Mouse (Mus musculus): ENCODE measurements around the gene Tmcc3. TPM values are rescaled to one million over a fixed set of nuclear protein-coding genes. Genes with fewer than 3 reads are reported as not detected.
"Not testable (repeated sequence)": the region's sequence is repeated elsewhere in the genome, so short reads cannot be mapped to it uniquely, and the experiment has no call there.

The Tmcc3 gene
- polyA plus RNA-seq, 1 experiment from 2014 or later = 7.5 TPM

DNA sequence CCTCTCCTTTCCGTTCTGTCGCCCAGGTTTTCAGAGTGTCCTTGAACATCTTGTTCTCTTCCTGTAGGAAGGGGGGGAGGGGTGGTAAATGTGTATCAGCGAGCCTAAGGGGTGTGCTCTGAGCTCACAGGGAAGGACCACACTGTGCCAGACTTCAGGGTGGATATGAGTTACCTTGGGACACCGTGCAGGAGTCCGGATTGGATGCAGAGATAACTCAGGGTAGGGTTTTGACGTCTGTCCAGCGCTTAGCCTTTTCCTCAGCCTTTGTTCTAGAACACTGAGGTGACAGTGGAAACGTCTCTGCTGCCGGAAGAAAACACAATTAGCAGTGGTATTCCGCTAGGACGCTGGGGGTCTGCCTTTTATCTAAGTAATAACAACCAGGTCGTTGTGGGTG is 261.0 kb downstream of the Tmcc3 start:
- Histone ChIP-seq H3K36me3 (no peaks in the 10 kb centered on the region), H3K27ac (no peak overlapping the region)
- ATAC-seq (ENCODE audit: low FRiP score) = 0 out of 2 replicates have a peak, but pooled peaks have one; percentile 14

DNA sequence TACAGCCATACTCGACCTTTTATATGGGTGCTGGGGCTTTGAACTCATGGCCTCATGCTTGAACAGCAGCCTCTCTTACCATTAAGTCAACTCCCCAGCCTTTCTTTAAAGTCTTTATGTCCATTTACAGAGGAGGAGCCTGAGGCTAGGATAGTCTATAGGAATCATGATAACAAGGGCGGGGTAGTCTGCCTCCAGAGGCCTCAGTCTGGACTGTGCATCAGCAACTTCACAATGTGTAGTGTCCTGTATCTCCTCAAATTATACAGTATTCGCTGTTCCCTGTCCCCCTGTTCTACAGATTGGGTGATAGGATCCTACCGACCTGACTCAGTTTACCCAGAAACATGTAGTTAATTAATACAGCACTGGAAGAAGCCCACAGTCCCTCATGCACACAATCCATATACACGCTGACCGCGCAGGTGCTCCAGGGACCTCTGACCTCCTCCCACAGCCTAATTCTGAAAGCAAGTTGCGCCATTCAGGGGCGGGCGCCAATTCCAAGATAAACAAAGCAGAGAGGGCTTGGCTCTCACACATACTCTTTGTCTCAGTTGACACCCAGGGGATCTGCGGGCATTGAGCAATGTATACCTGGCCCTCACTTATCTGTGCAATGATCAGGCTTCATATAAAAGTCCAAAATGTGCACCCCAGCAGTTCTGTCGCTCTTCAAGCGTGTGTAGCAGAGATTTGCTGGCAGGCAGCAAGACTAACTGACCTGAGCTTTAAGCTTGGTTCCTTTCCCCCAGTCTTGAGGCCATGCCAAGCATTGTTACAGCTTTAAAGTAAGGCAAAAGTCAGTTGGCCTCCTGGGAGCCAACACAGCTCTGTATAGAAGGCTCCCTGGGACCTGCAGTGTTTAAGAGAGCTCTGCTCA is 262.9 kb downstream of the Tmcc3 start:
- H3K27me3 ChIP-seq = no peaks in the 10 kb centered on the region
- WGBS = 87% methylated on average over 13 of the region's 13 CpGs
- peaks cover 5% of the 10 kb centered on the region; the same call in 1 of the 2 replicates for H3K36me3 ChIP-seq
- no peak overlapping the region for H3K9ac ChIP-seq
- 0 out of 2 replicates have a peak, but pooled peaks cover 3% of the 10 kb centered on the region for H3K4me1 ChIP-seq (replicated peaks)
- no peak overlapping the region for H3K4me2 ChIP-seq
- H3K27ac ChIP-seq = no peak overlapping the region
- H3K9me3 ChIP-seq = no peaks in the 10 kb centered on the region
- H3K4me3 ChIP-seq = no peak overlapping the region
- ATAC-seq (ENCODE audit: low FRiP score) = no peak

More for the DNA sequence above, 261.0 kb downstream of the Tmcc3 start:
- no peaks in the 10 kb centered on the region for H3K27me3 ChIP-seq
- peaks cover 7% of the 10 kb centered on the region; the same call in 1 of the 2 replicates for H3K4me1 ChIP-seq (replicated peaks)
- WGBS = 63% methylated on average over 12 of the region's 12 CpGs
- H3K9ac ChIP-seq = no peak overlapping the region
- H3K4me2 ChIP-seq = no peak overlapping the region
- H3K4me3 ChIP-seq = no peak overlapping the region
- no peaks in the 10 kb centered on the region for H3K9me3 ChIP-seq

DNA sequence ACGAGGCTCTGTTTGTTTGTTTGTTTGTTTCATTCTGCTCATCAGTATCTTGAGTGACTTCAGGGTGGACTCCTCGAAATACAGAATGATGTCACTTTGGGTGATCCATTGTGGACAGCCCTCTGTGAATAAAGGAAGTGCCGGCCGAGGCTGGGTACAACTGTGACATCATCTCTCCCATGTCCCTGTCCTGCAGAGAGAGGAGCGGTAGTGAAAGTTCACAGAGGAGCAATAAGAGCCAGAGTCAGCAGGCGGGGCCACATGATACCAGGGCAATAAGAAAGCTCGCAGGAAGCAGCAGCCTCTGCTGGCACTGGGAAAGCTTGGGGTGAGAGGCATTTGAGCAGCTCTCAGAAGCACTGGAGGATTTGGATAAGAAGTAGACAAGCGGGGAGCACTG is 264.2 kb downstream of the Tmcc3 start:
- no peak overlapping the region for H3K27ac ChIP-seq
- WGBS = 56% methylated on average over 8 of the region's 8 CpGs

DNA sequence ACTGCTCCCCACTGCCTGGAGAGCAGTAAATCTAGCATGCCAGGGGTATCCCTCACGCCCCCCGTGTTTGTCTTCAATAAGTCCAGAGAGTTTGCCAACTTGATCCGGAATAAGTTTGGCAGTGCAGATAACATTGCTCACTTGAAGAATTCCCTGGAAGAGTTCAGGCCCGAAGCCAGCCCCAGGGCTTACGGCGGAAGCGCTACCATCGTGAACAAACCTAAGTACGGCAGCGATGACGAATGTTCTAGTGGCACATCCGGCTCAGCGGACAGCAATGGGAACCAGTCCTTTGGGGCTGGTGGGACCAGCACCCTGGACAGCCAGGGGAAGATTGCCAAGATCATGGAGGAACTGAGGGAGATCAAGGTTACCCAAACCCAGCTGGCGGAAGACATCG is 267.1 kb downstream of the Tmcc3 start:
- peaks cover 1% of the 10 kb centered on the region for H3K4me1 ChIP-seq (replicated peaks)
- no peak for ATAC-seq (ENCODE audit: low FRiP score)
- H3K27me3 ChIP-seq = 0 out of 2 replicates have a peak, but pooled peaks cover 3% of the 10 kb centered on the region
- no peak overlapping the region for H3K9ac ChIP-seq
- WGBS = 94% methylated on average over 15 of the region's 15 CpGs
- no peak overlapping the region for H3K27ac ChIP-seq
- H3K9me3 ChIP-seq = no peaks in the 10 kb centered on the region
- H3K4me2 ChIP-seq = no peak overlapping the region
- H3K4me3 ChIP-seq = no peak overlapping the region
- H3K36me3 ChIP-seq = peaks cover 14% of the 10 kb centered on the region; the same call in 1 of the 2 replicates

More for the DNA sequence above, 264.2 kb downstream of the Tmcc3 start:
- Histone ChIP-seq H3K36me3 (peaks cover 5% of the 10 kb centered on the region; the same call in 1 of the 2 replicates), H3K9me3 (no peaks in the 10 kb centered on the region), H3K27me3 (no peaks in the 10 kb centered on the region), H3K4me2 (no peak overlapping the region), H3K4me1 (replicated peaks) (0 out of 2 replicates have a peak, but pooled peaks cover 3% of the 10 kb centered on the region), H3K9ac (no peak overlapping the region), H3K4me3 (no peak overlapping the region)
- ATAC-seq (ENCODE audit: low FRiP score) = no peak

DNA sequence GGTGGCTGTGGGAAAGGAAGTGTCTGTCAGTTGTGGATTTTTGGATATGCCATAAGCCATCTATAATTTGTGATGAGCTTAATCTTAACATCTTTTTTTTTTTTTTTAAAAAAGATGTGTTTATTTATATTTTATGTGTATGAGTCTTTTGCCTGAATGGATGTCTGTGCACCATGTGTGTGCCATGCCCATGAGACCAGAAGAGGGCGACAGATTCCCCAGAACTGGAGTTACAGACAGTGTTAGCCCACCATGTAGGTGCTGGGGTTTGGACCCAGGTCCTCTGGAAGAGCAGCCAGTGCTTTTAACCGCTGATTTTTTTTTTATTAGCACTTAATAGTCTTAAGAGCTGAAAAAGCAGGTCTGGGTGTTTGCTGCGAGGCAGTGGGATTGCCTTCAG is 269.6 kb downstream of the Tmcc3 start:
- Histone ChIP-seq H3K4me2 (no peak overlapping the region), H3K36me3 (peaks cover 14% of the 10 kb centered on the region; the same call in 1 of the 2 replicates), H3K9ac (no peak overlapping the region), H3K4me3 (no peak overlapping the region), H3K4me1 (replicated peaks) (peaks cover 25% of the 10 kb centered on the region), H3K27me3 (peaks cover 18% of the 10 kb centered on the region), H3K9me3 (no peaks in the 10 kb centered on the region), H3K27ac (no peak overlapping the region)
- WGBS = 93% methylated on average over 3 of the region's 3 CpGs
- ATAC-seq (ENCODE audit: low FRiP score) = no peak

DNA sequence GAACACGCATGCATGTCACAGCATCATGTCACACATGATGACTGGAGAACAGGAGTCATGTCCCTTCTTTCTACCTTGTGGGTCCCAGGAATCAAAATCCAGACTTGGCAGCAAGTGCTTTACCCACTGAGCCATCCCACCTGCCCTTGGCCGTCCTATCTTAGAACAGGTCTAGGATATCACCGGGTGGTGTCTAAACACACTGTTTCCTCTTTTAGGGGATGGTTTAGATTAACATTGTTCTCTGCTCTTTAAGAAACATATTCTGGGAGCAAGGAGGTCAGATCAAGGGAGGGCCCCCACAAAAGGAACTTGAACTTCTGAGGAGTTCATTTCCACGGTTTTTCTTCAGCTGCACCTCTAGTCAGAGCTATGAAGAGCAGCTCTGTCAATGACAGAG is 272.0 kb downstream of the Tmcc3 start:
- Histone ChIP-seq H3K36me3 (peaks cover 13% of the 10 kb centered on the region; the same call in 1 of the 2 replicates), H3K9ac (no peak overlapping the region), H3K27ac (no peak overlapping the region), H3K4me1 (replicated peaks) (peaks cover 29% of the 10 kb centered on the region), H3K9me3 (no peaks in the 10 kb centered on the region), H3K4me3 (no peak overlapping the region), H3K4me2 (no peak overlapping the region), H3K27me3 (peaks cover 18% of the 10 kb centered on the region)
- WGBS = 78% methylated on average over 4 of the region's 4 CpGs
- ATAC-seq (ENCODE audit: low FRiP score) = no peak

DNA sequence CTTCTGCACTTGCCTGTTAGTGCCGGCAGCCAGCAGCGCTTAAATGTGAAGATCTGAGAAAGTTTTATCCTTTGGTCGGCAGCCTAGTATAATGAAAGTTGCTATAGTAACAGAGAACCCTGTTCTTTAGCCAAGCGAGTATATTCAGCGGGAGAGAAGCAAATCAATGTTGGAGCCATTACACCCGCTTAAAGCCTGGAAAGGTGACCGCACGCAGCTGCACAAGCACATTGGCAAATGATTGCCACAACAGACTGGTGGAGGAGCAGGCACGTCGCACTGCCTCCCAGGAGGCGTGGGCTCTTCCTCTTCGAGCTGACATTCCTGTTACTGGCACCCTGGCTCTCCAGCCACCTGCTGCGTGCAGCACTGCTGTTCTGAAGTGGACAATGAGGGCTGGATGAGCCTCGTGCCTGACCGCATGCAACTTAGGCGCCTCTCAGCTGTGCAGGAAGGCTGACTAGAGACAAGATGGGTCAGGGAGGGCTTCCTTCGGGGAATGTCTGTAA is 273.2 kb downstream of the Tmcc3 start:
- H3K4me2 ChIP-seq = peak overlapping the region; percentile 42
- H3K36me3 ChIP-seq = 0 out of 2 replicates have a peak, but pooled peaks cover 9% of the 10 kb centered on the region
- WGBS = 25% methylated on average over 17 of the region's 17 CpGs
- H3K9me3 ChIP-seq = no peaks in the 10 kb centered on the region
- ATAC-seq (ENCODE audit: low FRiP score) = peak; percentile 56
- H3K9ac ChIP-seq = peak overlapping the region; percentile 24; the same call in 1 of the 2 replicates
- H3K27me3 ChIP-seq = peaks cover 18% of the 10 kb centered on the region
- H3K4me1 ChIP-seq (replicated peaks) = peaks cover 29% of the 10 kb centered on the region
- H3K4me3 ChIP-seq = peak overlapping the region; percentile 5; the same call in 1 of the 2 replicates
- peak overlapping the region; percentile 60; the same call in 1 of the 2 replicates for H3K27ac ChIP-seq

DNA sequence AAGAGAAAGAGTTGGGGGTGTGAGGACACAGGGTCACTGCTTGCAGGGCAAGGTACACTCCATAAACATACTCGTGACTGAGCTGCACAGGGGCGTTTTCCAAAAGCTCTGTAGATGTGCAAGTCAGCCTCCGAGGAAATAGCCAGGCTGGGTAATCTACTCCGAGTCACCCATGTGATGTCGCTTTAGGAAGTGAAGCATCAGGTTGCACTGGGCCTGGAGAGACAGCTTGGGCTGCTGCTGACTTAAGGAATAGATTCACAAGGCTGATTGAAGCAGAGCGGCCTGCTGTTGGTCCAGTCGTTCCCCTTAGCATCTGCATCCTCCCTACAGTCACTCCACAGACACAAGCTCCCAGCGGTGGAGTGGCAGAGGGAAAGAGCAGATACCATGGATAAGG is 274.1 kb downstream of the Tmcc3 start:
- ATAC-seq (ENCODE audit: low FRiP score) = no peak
- H3K9ac ChIP-seq = no peak overlapping the region
- no peak overlapping the region for H3K27ac ChIP-seq
- no peaks in the 10 kb centered on the region for H3K9me3 ChIP-seq
- H3K27me3 ChIP-seq = peaks cover 18% of the 10 kb centered on the region
- H3K4me3 ChIP-seq = no peak overlapping the region
- 78% methylated on average over 8 of the region's 8 CpGs for WGBS
- H3K4me2 ChIP-seq = no peak overlapping the region
- 0 out of 2 replicates have a peak, but pooled peaks cover 9% of the 10 kb centered on the region for H3K36me3 ChIP-seq
- H3K4me1 ChIP-seq (replicated peaks) = peaks cover 29% of the 10 kb centered on the region

DNA sequence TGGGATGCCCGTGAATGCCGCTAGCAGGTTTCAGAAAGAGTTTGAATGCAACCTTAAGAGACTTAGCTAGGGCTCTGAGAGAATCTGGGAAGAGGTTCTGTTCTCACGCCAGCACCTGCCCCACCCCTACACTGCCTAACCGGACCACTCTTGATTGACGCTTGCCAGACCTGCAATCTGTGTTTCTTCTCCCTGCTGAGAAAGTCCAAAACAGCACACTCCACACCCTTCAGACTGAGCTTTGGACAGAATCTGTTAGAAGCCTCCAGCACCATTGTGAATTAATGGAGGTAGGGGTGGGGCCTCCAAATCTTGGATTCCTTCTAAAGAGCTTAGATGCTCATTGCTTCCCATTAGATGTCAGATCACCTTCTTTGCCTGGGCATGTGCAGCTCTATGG is 277.2 kb downstream of the Tmcc3 start:
- H3K9me3 ChIP-seq = no peaks in the 10 kb centered on the region
- peaks cover 27% of the 10 kb centered on the region for H3K4me1 ChIP-seq (replicated peaks)
- WGBS = 92% methylated on average over 5 of the region's 5 CpGs
- no peak overlapping the region for H3K27ac ChIP-seq
- no peak overlapping the region for H3K9ac ChIP-seq
- H3K27me3 ChIP-seq = peaks cover 14% of the 10 kb centered on the region
- H3K36me3 ChIP-seq = no peaks in the 10 kb centered on the region
- H3K4me3 ChIP-seq = no peak overlapping the region
- ATAC-seq (ENCODE audit: low FRiP score) = no peak
- no peak overlapping the region for H3K4me2 ChIP-seq

DNA sequence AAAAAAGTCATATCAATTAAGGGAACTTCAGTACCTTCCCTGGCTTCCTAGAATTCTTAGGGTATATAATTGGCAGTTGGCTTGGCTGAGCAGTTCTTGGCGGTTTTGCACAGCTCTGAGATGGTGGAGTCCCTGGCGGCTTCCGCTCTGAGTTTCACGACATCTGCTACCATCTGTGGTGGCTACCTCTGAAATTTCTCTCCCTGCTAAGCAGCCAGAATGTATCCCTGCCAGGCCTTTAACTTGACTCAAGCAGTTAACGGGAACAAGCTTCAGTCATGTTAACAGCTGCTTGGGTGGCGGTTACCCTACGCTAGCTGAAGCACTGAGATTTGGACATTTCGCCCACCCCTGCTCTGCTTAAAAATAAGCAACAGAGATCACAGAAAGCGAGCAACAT is 284.0 kb downstream of the Tmcc3 start:
- no peak for ATAC-seq (ENCODE audit: low FRiP score)
- no peak overlapping the region for H3K27ac ChIP-seq
- 83% methylated on average over 9 of the region's 9 CpGs for WGBS
- no peak overlapping the region for H3K9ac ChIP-seq
- no peak overlapping the region for H3K4me3 ChIP-seq
- no peaks in the 10 kb centered on the region for H3K27me3 ChIP-seq
- H3K9me3 ChIP-seq = no peaks in the 10 kb centered on the region
- no peak overlapping the region for H3K4me2 ChIP-seq
- H3K4me1 ChIP-seq (replicated peaks) = no peaks in the 10 kb centered on the region
- no peaks in the 10 kb centered on the region for H3K36me3 ChIP-seq

DNA sequence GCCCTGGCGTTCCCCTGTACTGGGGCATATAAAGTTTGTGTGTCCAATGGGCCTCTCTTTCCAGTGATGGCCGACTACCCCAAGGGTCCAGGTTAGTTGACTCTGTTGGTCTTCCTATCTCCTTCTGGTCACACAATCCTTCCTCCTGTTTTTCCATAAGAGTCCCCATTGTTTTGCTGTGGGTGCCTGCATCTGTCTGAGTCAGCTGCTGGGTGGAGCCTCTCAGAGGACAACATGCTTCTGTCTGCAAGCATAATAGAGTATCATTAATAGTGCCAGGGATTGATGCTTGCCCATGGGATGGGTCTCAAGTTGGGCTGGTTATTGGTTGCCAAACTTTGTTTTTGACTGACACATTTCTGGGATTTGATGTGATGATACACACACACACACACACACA is 288.1 kb downstream of the Tmcc3 start:
- WGBS = 100% methylated on average over 1 of the region's 2 CpGs
- H3K36me3 ChIP-seq; H3K9ac ChIP-seq; H3K4me1 ChIP-seq (replicated peaks); H3K4me2 ChIP-seq; H3K4me3 ChIP-seq; H3K27ac ChIP-seq; H3K27me3 ChIP-seq; H3K9me3 ChIP-seq; ATAC-seq (ENCODE audit: low FRiP score): not testable (repeated sequence)

DNA sequence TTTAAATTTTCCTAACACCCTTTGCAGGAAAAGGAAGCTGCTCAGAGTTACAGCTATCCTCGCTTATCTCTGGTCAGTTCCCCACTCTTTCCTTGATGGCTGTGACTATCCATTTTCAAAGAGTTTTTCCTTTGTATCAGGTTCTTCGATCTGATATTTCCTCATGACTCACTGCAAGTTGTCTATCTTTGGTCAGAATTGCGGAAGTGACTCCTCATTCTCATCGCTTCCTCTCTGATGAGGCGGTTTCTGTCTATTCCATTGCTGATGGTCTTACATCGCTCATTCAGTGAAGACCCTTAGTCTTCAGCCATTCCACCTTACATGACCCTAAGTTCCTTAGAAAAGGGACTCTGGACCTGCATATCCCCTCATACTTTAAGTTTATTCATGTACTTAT is 289.3 kb downstream of the Tmcc3 start:
- Histone ChIP-seq H3K36me3 (no peaks in the 10 kb centered on the region), H3K9me3 (no peaks in the 10 kb centered on the region), H3K4me2 (no peak overlapping the region), H3K4me3 (no peak overlapping the region), H3K9ac (no peak overlapping the region), H3K4me1 (replicated peaks) (no peaks in the 10 kb centered on the region), H3K27me3 (no peaks in the 10 kb centered on the region), H3K27ac (no peak overlapping the region)
- no peak for ATAC-seq (ENCODE audit: low FRiP score)
- 91% methylated on average over 6 of the region's 6 CpGs for WGBS

All from hindbrain, embryonic 13.5 days (tissue).